Mouse (Mus musculus): ENCODE results near the gene Dnah8. TPM values are rescaled to one million over a fixed set of nuclear protein-coding genes. Genes with fewer than 3 reads are reported as not detected.

Dnah8 gene
- polyA plus RNA-seq, 1 experiment from 2014 or later: 0.43 TPM

DNA sequence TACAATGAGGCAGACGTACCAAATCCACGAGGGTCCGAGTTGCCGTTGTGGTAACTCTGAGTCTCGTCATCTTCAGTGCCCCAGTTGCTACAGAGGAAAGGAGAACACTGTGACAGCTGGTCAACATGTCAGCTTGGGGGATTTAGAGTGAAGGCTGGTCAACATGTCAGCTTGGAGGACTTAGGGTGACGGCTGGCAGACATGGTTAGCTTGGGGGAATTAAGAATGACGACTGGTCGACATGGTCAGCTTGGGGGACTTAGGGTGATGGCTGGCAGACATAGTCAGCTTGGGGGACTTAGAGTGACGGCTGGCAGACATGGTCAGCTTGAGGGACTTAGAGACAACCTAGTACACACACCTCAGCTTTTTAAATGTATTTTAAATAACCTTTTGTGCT lies 26.4 kb upstream of the Dnah8 start:
- no peaks in the 10 kb centered on the region for H3K9me3 ChIP-seq (replicated peaks; ENCODE audit: low read length)
- H3K9ac ChIP-seq (ENCODE audit: low read depth, low read length): no peak overlapping the region
- 96% methylated on average over 9 of the region's 9 CpGs for WGBS
- no peak overlapping the region for H3K4me2 ChIP-seq (ENCODE audit: low read length)
- no peaks in the 10 kb centered on the region for H3K4me1 ChIP-seq (replicated peaks; ENCODE audit: insufficient read depth, low read length)
- H3K36me3 ChIP-seq (ENCODE audit: insufficient read depth, low read length): peaks cover 64% of the 10 kb centered on the region
- ATAC-seq (replicated peaks; ENCODE audit: low FRiP score, low read depth): no peak
- H3K4me3 ChIP-seq (replicated peaks; ENCODE audit: low read depth, low read length): no peak overlapping the region
- H3K27ac ChIP-seq: no peak overlapping the region
- DNase-seq (ENCODE audit: low spot score): no peak
- H3K27me3 ChIP-seq (ENCODE audit: insufficient read depth, low read length): no peaks in the 10 kb centered on the region
- no peak for TF ChIP-seq CTCF (IDR thresholded peaks at IDR 0.05; ENCODE audit: low read depth)

DNA sequence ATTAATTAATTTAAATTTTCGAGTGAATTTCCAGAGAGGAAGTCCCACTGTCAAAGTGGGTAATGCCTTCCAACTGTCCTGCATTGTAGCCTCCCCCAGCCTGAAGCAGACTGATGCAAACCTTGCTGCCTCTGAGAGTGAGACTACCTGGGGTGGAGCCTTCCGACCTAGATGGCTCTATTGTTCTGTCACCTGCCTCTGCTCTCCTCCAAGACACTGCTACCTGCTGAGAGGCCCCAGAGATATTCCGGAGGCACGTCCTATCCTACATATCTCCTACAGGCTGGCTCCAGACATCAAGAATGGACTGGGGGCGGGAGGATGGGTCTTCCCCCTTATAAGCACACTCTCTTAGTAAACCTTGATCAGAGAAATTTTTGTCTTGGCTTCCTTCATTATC lies 25.9 kb upstream of the Dnah8 start:
- Histone ChIP-seq H3K27ac (no peak overlapping the region), H3K4me3 (replicated peaks; ENCODE audit: low read depth, low read length) (no peak overlapping the region), H3K9ac (ENCODE audit: low read depth, low read length) (no peak overlapping the region), H3K27me3 (ENCODE audit: insufficient read depth, low read length) (no peaks in the 10 kb centered on the region), H3K4me2 (ENCODE audit: low read length) (no peak overlapping the region), H3K4me1 (replicated peaks; ENCODE audit: insufficient read depth, low read length) (no peaks in the 10 kb centered on the region), H3K9me3 (replicated peaks; ENCODE audit: low read length) (no peaks in the 10 kb centered on the region), H3K36me3 (ENCODE audit: insufficient read depth, low read length) (peaks cover 62% of the 10 kb centered on the region)
- DNase-seq (ENCODE audit: low spot score) (no peak), ATAC-seq (replicated peaks; ENCODE audit: low FRiP score, low read depth) (no peak)
- no peak for TF ChIP-seq CTCF (IDR thresholded peaks at IDR 0.05; ENCODE audit: low read depth)
- WGBS: 90% methylated on average over 5 of the region's 5 CpGs

DNA sequence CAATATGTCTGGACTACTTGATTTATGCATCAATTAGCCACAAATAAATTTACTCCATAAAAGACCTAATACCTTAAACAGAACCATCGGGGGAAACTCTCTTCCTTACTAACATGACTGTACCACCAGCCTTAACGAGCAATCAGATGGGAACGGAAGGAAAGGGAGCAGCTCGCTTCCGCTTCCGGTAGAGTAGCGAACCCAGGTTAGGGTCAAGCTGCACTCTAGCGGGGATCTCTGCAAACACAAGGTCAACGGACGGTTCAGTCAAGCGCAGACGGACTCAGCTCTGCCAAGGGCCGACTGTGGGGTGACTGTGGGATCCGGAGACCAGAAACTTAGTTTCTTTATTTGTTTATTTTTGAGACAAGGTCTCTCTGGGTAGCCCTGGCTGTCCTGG lies 22.0 kb upstream of the Dnah8 start:
- Histone ChIP-seq H3K9me3 (replicated peaks; ENCODE audit: low read length) (no peaks in the 10 kb centered on the region), H3K36me3 (ENCODE audit: insufficient read depth, low read length) (peaks cover 41% of the 10 kb centered on the region), H3K27me3 (ENCODE audit: insufficient read depth, low read length) (no peaks in the 10 kb centered on the region), H3K27ac (no peak overlapping the region), H3K4me3 (replicated peaks; ENCODE audit: low read depth, low read length) (no peak overlapping the region), H3K9ac (ENCODE audit: low read depth, low read length) (no peak overlapping the region), H3K4me1 (replicated peaks; ENCODE audit: insufficient read depth, low read length) (0 out of 2 replicates have a peak, but pooled peaks cover 3% of the 10 kb centered on the region), H3K4me2 (ENCODE audit: low read length) (no peak overlapping the region)
- 88% methylated on average over 14 of the region's 14 CpGs for WGBS
- TF ChIP-seq CTCF (IDR thresholded peaks at IDR 0.05; ENCODE audit: low read depth): no peak
- DNase-seq (ENCODE audit: low spot score) (no peak), ATAC-seq (replicated peaks; ENCODE audit: low FRiP score, low read depth) (no peak)

DNA sequence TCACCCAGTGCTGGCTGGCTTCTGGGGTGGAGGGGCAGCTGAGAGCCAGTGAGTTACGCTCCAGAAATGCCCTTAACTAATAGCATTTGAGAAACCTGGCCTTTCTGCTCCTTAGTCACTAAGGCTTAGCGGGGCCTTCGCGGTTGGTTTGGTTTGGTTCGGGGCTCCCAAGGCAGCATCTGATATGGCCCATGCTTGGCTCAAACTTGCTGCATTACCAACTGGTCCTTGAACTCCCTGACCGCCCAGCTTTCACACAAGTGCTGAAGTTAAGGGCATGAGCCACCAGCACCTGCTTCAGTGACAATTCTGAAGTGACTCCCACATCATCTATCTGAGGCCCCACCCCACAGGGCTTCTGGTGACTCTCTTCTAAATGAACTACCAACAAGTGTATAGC lies 19.9 kb upstream of the Dnah8 start:
- no peak overlapping the region for H3K4me3 ChIP-seq (replicated peaks; ENCODE audit: low read depth, low read length)
- H3K36me3 ChIP-seq (ENCODE audit: insufficient read depth, low read length): peaks cover 23% of the 10 kb centered on the region; the same call in 1 of the 2 replicates
- no peaks in the 10 kb centered on the region for H3K9me3 ChIP-seq (replicated peaks; ENCODE audit: low read length)
- no peak overlapping the region for H3K27ac ChIP-seq
- 0 out of 2 replicates have a peak, but pooled peaks cover 14% of the 10 kb centered on the region for H3K4me1 ChIP-seq (replicated peaks; ENCODE audit: insufficient read depth, low read length)
- H3K9ac ChIP-seq (ENCODE audit: low read depth, low read length): no peak overlapping the region
- WGBS: 37% methylated on average over 6 of the region's 6 CpGs
- ATAC-seq (replicated peaks; ENCODE audit: low FRiP score, low read depth): no peak
- no peak for DNase-seq (ENCODE audit: low spot score)
- H3K4me2 ChIP-seq (ENCODE audit: low read length): no peak overlapping the region
- no peak for TF ChIP-seq CTCF (IDR thresholded peaks at IDR 0.05; ENCODE audit: low read depth)
- H3K27me3 ChIP-seq (ENCODE audit: insufficient read depth, low read length): no peaks in the 10 kb centered on the region

DNA sequence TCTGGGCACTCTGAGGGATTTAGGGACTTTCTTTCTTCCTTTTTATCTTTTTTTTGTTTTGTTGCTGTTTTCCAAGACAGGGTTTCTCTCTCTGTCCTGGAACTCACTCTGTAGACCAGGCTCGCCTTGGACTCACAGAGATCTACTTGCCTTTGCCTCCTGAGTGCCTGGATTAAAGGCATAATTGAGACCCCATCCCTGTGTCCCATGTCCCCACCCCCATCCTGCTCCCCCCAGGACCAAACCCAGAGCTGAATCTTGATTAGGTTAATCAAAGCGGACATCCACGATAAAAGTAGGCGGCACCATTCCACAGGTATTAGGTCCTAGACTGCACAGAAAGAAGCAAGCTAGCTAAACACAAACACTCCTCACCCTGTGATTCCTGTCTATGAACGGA lies 19.2 kb upstream of the Dnah8 start:
- DNase-seq (ENCODE audit: low spot score) (no peak), ATAC-seq (replicated peaks; ENCODE audit: low FRiP score, low read depth) (no peak)
- Histone ChIP-seq H3K4me2 (ENCODE audit: low read length) (no peak overlapping the region), H3K27me3 (ENCODE audit: insufficient read depth, low read length) (no peaks in the 10 kb centered on the region), H3K4me3 (replicated peaks; ENCODE audit: low read depth, low read length) (no peak overlapping the region), H3K9me3 (replicated peaks; ENCODE audit: low read length) (no peaks in the 10 kb centered on the region), H3K4me1 (replicated peaks; ENCODE audit: insufficient read depth, low read length) (0 out of 2 replicates have a peak, but pooled peaks cover 19% of the 10 kb centered on the region), H3K27ac (no peak overlapping the region), H3K9ac (ENCODE audit: low read depth, low read length) (no peak overlapping the region), H3K36me3 (ENCODE audit: insufficient read depth, low read length) (peaks cover 22% of the 10 kb centered on the region; the same call in 1 of the 2 replicates)
- WGBS: 88% methylated on average over 5 of the region's 5 CpGs
- TF ChIP-seq CTCF (IDR thresholded peaks at IDR 0.05; ENCODE audit: low read depth): no peak

DNA sequence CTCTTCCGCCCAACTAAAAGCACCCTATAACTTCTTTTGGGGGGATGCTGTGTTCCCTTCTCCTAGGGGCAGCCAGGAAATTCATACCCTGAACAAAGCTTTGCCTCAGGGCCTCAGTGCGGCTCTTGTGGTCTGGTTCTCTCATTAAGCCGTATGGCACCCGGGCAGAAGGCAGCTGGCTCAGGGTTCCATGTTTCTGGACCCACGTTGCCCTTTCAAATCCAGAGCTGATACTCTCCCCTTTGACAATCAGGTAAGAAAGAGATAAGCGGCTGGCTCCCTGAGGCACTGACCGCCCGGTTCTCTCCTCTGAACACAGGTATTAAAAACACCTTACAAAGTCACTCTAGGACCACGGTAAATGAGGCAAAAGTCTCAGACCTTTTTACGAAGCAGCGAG lies 17.9 kb upstream of the Dnah8 start:
- 86% methylated on average over 11 of the region's 11 CpGs for WGBS
- Histone ChIP-seq H3K4me1 (replicated peaks; ENCODE audit: insufficient read depth, low read length) (peaks cover 20% of the 10 kb centered on the region), H3K9ac (ENCODE audit: low read depth, low read length) (no peak overlapping the region), H3K9me3 (replicated peaks; ENCODE audit: low read length) (no peaks in the 10 kb centered on the region), H3K4me3 (replicated peaks; ENCODE audit: low read depth, low read length) (no peak overlapping the region), H3K36me3 (ENCODE audit: insufficient read depth, low read length) (peaks cover 15% of the 10 kb centered on the region; the same call in 1 of the 2 replicates), H3K4me2 (ENCODE audit: low read length) (no peak overlapping the region), H3K27me3 (ENCODE audit: insufficient read depth, low read length) (no peaks in the 10 kb centered on the region), H3K27ac (no peak overlapping the region)
- no peak for TF ChIP-seq CTCF (IDR thresholded peaks at IDR 0.05; ENCODE audit: low read depth)
- DNase-seq (ENCODE audit: low spot score) (no peak), ATAC-seq (replicated peaks; ENCODE audit: low FRiP score, low read depth) (no peak)

DNA sequence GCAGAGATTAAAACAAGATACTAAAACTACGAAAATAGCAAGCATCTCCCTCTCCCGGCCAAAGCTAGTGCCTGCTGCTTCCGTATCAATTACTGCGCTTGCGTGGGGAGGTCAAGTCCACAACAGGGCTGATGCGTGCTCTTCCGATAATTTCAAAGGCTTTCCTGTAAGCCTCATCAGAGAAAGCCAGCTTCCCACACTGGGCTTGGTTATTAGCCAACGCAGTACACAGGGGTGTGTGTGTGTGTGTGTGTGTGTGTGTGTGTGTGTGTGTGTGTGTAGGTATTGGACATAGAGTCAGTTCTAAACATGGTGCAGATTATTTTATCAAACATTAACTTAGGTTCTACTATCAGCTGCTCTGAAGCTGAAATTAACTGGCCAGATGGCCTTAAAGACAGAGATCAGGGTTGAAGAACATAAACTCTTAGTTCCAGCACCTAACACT lies 17.5 kb upstream of the Dnah8 start:
- ATAC-seq (replicated peaks; ENCODE audit: low FRiP score, low read depth): no peak

More for the DNA sequence above, 17.5 kb upstream of the Dnah8 start:
- Histone ChIP-seq H3K27ac (no peak overlapping the region), H3K9ac (ENCODE audit: low read depth, low read length) (no peak overlapping the region), H3K4me1 (replicated peaks; ENCODE audit: insufficient read depth, low read length) (peaks cover 24% of the 10 kb centered on the region), H3K4me2 (ENCODE audit: low read length) (no peak overlapping the region), H3K36me3 (ENCODE audit: insufficient read depth, low read length) (peaks cover 14% of the 10 kb centered on the region; the same call in 1 of the 2 replicates), H3K27me3 (ENCODE audit: insufficient read depth, low read length) (no peaks in the 10 kb centered on the region), H3K4me3 (replicated peaks; ENCODE audit: low read depth, low read length) (no peak overlapping the region), H3K9me3 (replicated peaks; ENCODE audit: low read length) (no peaks in the 10 kb centered on the region)
- no peak for DNase-seq (ENCODE audit: low spot score)
- 80% methylated on average over 8 of the region's 8 CpGs for WGBS
- TF ChIP-seq CTCF (IDR thresholded peaks at IDR 0.05; ENCODE audit: low read depth): no peak
